Mouse (Mus musculus): Measurements from ENCODE around the gene Olfr1509. TPM values are rescaled to one million over a fixed set of nuclear protein-coding genes. Genes with fewer than 3 reads are reported as not detected.
"Not testable (repeated sequence)": the region's sequence is repeated elsewhere in the genome, so short reads cannot be mapped to it uniquely, and the experiment has no call there.

Olfr1509 gene
- not detected in 2 replicates for polyA plus RNA-seq (2012; rRNA removed)

GRCm38 (mm10) chr14:52442690-52443089, at the start of gene Olfr1509:
Gene Olfr1509 (plus strand): TSS chr14:52442990.
- no peak for TF ChIP-seq CTCF (IDR thresholded peaks at IDR 0.05; ENCODE audit: borderline replicate concordance, extremely low read depth, insufficient read depth, insufficient read length)
- DNase-seq (ENCODE audit: low read depth), result no peak

DNA sequence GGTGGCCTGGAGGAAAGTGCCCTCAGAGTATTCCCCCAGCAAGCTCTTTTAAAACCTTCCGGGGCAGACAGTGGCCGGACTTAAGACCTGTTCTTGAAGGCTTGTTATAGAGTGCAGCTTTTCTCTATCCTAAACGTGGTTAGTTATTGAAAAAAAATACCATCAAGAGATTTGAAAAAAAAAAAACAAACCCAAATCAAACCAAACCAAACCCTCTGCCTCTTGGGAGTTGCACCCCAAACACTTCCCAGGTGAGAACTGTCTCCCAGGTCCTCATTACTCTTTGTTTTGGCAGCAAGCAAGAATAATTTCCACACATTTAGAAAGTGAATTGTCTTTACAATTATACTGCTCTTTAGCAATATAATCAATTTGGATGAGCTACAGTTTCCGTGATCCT, 45.5 kb upstream of the Olfr1509 start, which contains the start of gene Olfr1511:
Gene Olfr1511, minus strand, starts transcription at position 101 of the 400 bp plus-strand sequence.
- TF ChIP-seq CTCF (IDR thresholded peaks at IDR 0.05; ENCODE audit: borderline replicate concordance, extremely low read depth, insufficient read depth, insufficient read length) (no peak), POLR2A (IDR thresholded peaks at IDR 0.05; ENCODE audit: borderline replicate concordance, extremely low read depth, insufficient read depth, insufficient read length, poor library complexity, severe bottlenecking) (no peak)
- no peak for DNase-seq (ENCODE audit: low read depth)

DNA sequence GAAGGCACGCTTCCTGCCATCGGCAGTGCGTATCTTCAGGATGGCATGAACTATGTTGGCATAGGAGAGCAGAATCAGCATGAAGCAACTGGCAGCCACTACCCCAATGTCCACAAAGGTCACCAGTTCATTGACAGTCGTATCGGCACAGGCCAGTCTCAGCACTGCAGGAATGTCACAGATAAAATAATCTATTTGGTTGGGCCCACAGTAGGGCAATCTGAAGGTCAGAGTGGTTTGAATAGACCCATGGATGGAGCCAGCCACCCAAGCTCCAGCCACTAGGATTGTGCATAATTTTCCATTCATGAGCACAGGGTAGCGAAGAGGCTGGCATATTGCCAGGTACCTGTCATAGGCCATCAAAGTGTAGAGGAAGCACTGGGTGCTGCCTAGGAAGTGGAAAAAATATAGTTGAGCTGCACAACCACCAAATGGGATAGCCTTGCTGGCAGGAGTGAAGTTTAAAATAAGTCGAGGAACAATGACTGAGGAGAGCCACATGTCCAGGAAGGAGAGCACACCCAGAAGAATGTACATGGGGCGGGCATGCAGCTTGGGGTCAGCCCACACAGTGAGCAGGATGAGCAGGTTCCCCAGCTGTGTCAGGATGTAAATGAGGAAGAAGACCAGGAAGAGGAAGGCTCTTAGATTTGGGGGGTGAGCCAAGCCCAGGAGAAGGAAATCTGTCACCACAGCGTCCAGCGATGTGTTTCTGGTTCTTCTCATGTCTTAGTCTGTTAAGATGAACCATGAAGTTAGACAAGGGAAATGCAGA, 32.5 kb upstream of the Olfr1509 start:
- not testable (repeated sequence) for DNase-seq (ENCODE audit: low read depth)

GRCm38 (mm10) chr14:52414273-52414672, 28.5 kb upstream of the Olfr1509 start, which contains the start of gene Olfr1510:
Gene Olfr1510 (minus strand): TSS chr14:52414373.
- TF ChIP-seq POLR2A (IDR thresholded peaks at IDR 0.05; ENCODE audit: borderline replicate concordance, extremely low read depth, insufficient read depth, insufficient read length, poor library complexity, severe bottlenecking) (no peak), CTCF (IDR thresholded peaks at IDR 0.05; ENCODE audit: borderline replicate concordance, extremely low read depth, insufficient read depth, insufficient read length) (no peak)
- no peak for DNase-seq (ENCODE audit: low read depth)

DNA sequence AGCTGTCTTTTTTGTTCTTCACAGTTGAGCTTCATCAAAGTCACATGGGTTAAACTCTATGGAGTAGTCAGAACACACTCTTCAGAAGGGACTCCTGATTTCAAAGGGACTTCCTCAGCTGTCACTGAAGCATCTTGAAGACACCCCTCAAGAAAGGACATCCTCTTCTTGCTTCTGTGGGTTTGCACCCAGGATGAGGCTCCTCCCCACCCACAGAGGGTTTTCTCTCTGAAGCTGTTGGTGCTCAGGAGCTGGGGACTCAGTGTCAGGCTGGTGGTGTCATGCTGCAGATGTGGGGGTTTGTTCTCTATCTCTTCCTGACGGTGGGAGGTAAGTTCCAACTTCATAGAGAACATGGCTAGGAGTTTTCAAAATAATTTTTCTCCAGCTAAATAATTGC, 15.1 kb upstream of the Olfr1509 start:
- DNase-seq (ENCODE audit: low read depth), result no peak
- no peak for TF ChIP-seq POLR2A (IDR thresholded peaks at IDR 0.05; ENCODE audit: borderline replicate concordance, extremely low read depth, insufficient read depth, insufficient read length, poor library complexity, severe bottlenecking)
- no peak for TF ChIP-seq CTCF (IDR thresholded peaks at IDR 0.05; ENCODE audit: borderline replicate concordance, extremely low read depth, insufficient read depth, insufficient read length)

DNA sequence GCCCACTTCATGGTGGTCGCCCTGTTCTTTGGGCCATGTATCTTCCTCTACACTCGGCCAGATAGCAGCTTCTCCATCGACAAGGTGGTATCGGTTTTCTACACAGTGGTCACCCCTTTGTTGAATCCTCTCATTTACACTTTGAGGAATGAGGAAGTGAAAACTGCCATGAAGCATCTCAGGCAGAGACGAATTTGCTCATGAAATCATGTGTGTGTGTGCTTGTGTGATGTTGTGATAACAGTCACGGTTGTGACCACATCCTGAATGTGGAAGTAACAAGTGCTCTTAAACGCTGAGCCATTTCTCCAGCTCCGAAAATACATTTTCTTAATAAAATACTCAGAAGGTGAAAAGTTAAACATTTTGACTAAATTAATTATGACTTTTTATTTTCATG, 8.3 kb downstream of the Olfr1509 start:
- TF ChIP-seq CTCF (IDR thresholded peaks at IDR 0.05; ENCODE audit: borderline replicate concordance, extremely low read depth, insufficient read depth, insufficient read length), result no peak
- TF ChIP-seq POLR2A (IDR thresholded peaks at IDR 0.05; ENCODE audit: borderline replicate concordance, extremely low read depth, insufficient read depth, insufficient read length, poor library complexity, severe bottlenecking), result no peak
- DNase-seq (ENCODE audit: low read depth), result no peak

GRCm38 (mm10) chr14:52461928-52462327, 19.1 kb downstream of the Olfr1509 start:
- no peak for DNase-seq (ENCODE audit: low read depth)
- TF ChIP-seq POLR2A (IDR thresholded peaks at IDR 0.05; ENCODE audit: borderline replicate concordance, extremely low read depth, insufficient read depth, insufficient read length, poor library complexity, severe bottlenecking) (no peak), CTCF (IDR thresholded peaks at IDR 0.05; ENCODE audit: borderline replicate concordance, extremely low read depth, insufficient read depth, insufficient read length) (no peak)

- no peak for TF ChIP-seq POLR2A (IDR thresholded peaks at IDR 0.05; ENCODE audit: borderline replicate concordance, extremely low read depth, insufficient read depth, insufficient read length, poor library complexity, severe bottlenecking)
- no peak for TF ChIP-seq CTCF (IDR thresholded peaks at IDR 0.05; ENCODE audit: borderline replicate concordance, extremely low read depth, insufficient read depth, insufficient read length)
- no peak for DNase-seq (ENCODE audit: low read depth)
Observed at GRCm38 (mm10) chr14:52465738-52466137, 22.9 kb downstream of the Olfr1509 start.

- TF ChIP-seq POLR2A (IDR thresholded peaks at IDR 0.05; ENCODE audit: borderline replicate concordance, extremely low read depth, insufficient read depth, insufficient read length, poor library complexity, severe bottlenecking) (no peak), CTCF (IDR thresholded peaks at IDR 0.05; ENCODE audit: borderline replicate concordance, extremely low read depth, insufficient read depth, insufficient read length) (no peak)
- no peak for DNase-seq (ENCODE audit: low read depth)
Observed at GRCm38 (mm10) chr14:52467395-52467794, 24.6 kb downstream of the Olfr1509 start, which contains the start of gene Olfr1508. Gene Olfr1508 (minus strand): TSS chr14:52467495.

- TF ChIP-seq POLR2A (IDR thresholded peaks at IDR 0.05; ENCODE audit: borderline replicate concordance, extremely low read depth, insufficient read depth, insufficient read length, poor library complexity, severe bottlenecking) (no peak), CTCF (IDR thresholded peaks at IDR 0.05; ENCODE audit: borderline replicate concordance, extremely low read depth, insufficient read depth, insufficient read length) (no peak)
Observed at GRCm38 (mm10) chr14:52495516-52495915, 52.7 kb downstream of the Olfr1509 start, which contains the start of gene Olfr1507. Gene Olfr1507 (minus strand): TSS chr14:52495749.

More at GRCm38 (mm10) chr14:52495516-52495915, 52.7 kb downstream of the Olfr1509 start, which contains the start of gene Olfr1507:
- no peak for DNase-seq (ENCODE audit: low read depth)

Other genes starting within 250 kb of the Olfr1509 start
- 28.9 and 44.9 TPM in 2 replicates for gene Supt16, start 245.6 kb upstream of the Olfr1509 start, polyA plus RNA-seq (2012; rRNA removed)
- gene Chd8, start 185.2 kb upstream of the Olfr1509 start, polyA plus RNA-seq (2012; rRNA removed), result 54.4 and 75.4 TPM in 2 replicates
- 54.6 and 58.9 TPM in 2 replicates for gene Tox4, start 163.8 kb upstream of the Olfr1509 start, polyA plus RNA-seq (2012; rRNA removed)
- 51.7 and 59.0 TPM in 2 replicates for gene Rab2b, start 163.4 kb upstream of the Olfr1509 start, polyA plus RNA-seq (2012; rRNA removed)
- 46.1 and 46.2 TPM in 2 replicates for gene Mettl3, start 137.9 kb upstream of the Olfr1509 start, polyA plus RNA-seq (2012; rRNA removed)
- 57.8 and 72.6 TPM in 2 replicates for gene Sall2, start 114.2 kb upstream of the Olfr1509 start, polyA plus RNA-seq (2012; rRNA removed)
- gene Olfr1513, start 86.6 kb upstream of the Olfr1509 start, polyA plus RNA-seq (2012; rRNA removed), result not detected in 2 replicates
- gene Olfr1512, start 63.8 kb upstream of the Olfr1509 start, polyA plus RNA-seq (2012; rRNA removed), result not detected in 2 replicates
- not detected in 2 replicates for gene Olfr1511, start 45.6 kb upstream of the Olfr1509 start, polyA plus RNA-seq (2012; rRNA removed)
- gene Olfr1510, start 28.6 kb upstream of the Olfr1509 start, polyA plus RNA-seq (2012; rRNA removed), result not detected in 2 replicates
- not detected in 2 replicates for gene Olfr1508, start 24.5 kb downstream of the Olfr1509 start, polyA plus RNA-seq (2012; rRNA removed)
- gene Olfr1507, start 52.8 kb downstream of the Olfr1509 start, polyA plus RNA-seq (2012; rRNA removed), result not detected in 2 replicates